Mouse (Mus musculus) bone marrow macrophage, adult 2 months (primary cell): ENCODE results near the gene As3mt.

Source experiments
- CTCF ChIP-seq: IDR thresholded peaks from 2 replicates; pipeline ENCODE4 v1.5.1; 2012; ENCODE audit warnings: low read depth, mild to moderate bottlenecking, low read length, moderate library complexity
- POLR2A ChIP-seq: IDR thresholded peaks from 2 replicates; pipeline ENCODE4 v1.6.1; 2012; ENCODE audit warnings: mild to moderate bottlenecking, low read depth, low read length, borderline replicate concordance

DNA sequence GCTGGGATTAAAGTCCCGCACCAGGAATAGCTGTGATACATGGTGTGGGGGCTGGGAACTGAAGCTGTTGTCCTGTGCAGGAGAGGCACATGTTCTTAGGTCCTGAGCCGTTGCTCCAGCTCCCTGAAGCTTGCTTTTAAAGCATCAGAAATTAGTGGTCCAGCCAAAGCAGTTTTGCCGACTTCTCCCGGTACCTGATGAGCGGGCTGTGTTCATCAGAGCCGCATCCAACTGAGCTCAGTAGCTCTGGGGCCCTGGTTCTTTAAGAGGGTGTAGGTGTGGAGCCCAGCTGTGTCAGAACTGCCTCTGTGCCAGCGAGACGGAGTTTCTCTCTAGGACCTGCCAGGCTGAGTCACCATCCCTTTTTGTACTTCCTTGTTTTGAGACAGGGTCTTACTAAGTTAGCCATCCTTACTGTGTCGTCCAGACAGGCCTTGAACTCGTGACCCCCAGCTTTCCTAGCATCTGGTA lies 8.2 kb upstream of the As3mt start:
- TF ChIP-seq POLR2A (no peak), CTCF (no peak)
